Mouse (Mus musculus) midbrain, postnatal 0 days (tissue): ENCODE measurements at regions not wholly inside any gene's neighbourhood (a gene's known extent, or its start where the extent isn't known, plus 50 kb on each side); places are given as distances from the start of the nearest gene placed in this dataset.

Experiments used
- ATAC-seq: fragments of 200-750 bp; cut with Nextera tagmentation; 2 replicates; pipeline ENCODE4 v1.8.0; 2017; ENCODE audit warnings: moderate number of reproducible peaks, mild to moderate bottlenecking, moderate TSS enrichment, moderate library complexity; ENCODE audit not compliant: low FRiP score
- DNase-seq: peaks from one replicate; pipeline ENCODE4 v3.0.0-alpha.2; 2015; ENCODE audit warnings: low spot score
- H3K27ac ChIP-seq: fragments of 300-500 bp; sonication (generic); 2 replicates; pipeline ENCODE4 v1.5.1; 2014; ENCODE audit warnings: low read depth, mild to moderate bottlenecking, low read length, mixed read lengths
- H3K27me3 ChIP-seq: fragments of 300-500 bp; sonication (generic); 2 replicates; pipeline ENCODE4 v1.6.1; 2014; ENCODE audit warnings: low read length, control low read depth, mixed read lengths; ENCODE audit not compliant: insufficient read depth
- H3K36me3 ChIP-seq: fragments of 300-500 bp; sonication (generic); 2 replicates; pipeline ENCODE4 v1.6.1; 2014; ENCODE audit warnings: low read length, control low read depth, mixed read lengths; ENCODE audit not compliant: insufficient read depth
- H3K4me1 ChIP-seq: fragments of 300-500 bp; sonication (generic); 2 replicates; pipeline ENCODE4 v1.6.1; 2014; ENCODE audit warnings: mild to moderate bottlenecking, control low read depth, antibody characterized with exemption, low read length, mixed read lengths; ENCODE audit not compliant: insufficient read depth
- H3K4me2 ChIP-seq: fragments of 300-500 bp; sonication (generic); 2 replicates; pipeline ENCODE4 v1.6.1; 2014; ENCODE audit warnings: low read depth, mild to moderate bottlenecking, low read length, mixed read lengths; ENCODE audit not compliant: poor library complexity, severe bottlenecking
- H3K4me3 ChIP-seq: fragments of 300-500 bp; sonication (generic); 2 replicates; pipeline ENCODE4 v1.5.1; 2014; ENCODE audit warnings: low read depth, mild to moderate bottlenecking, low read length, moderate library complexity
- H3K9ac ChIP-seq: fragments of 300-500 bp; sonication (generic); replicated peaks from 2 replicates; pipeline ENCODE4 v1.6.1; 2014; ENCODE audit warnings: mild to moderate bottlenecking, low read length, moderate library complexity, mixed read lengths; ENCODE audit not compliant: poor library complexity, severe bottlenecking
- H3K9me3 ChIP-seq: fragments of 300-500 bp; sonication (generic); 2 replicates; pipeline ENCODE4 v1.6.1; 2016; ENCODE audit warnings: low read length, control low read depth
- CTCF ChIP-seq: IDR thresholded peaks from 2 replicates; pipeline ENCODE4 v1.5.1; 2016; ENCODE audit warnings: antibody characterized with exemption, mild to moderate bottlenecking
- WGBS: fragments of 180-500 bp; shearing (Covaris S2); extraction: QIAGEN DNeasy Blood & Tissue Kit; methylation state at CpG from one replicate; pipeline ENCODE4 v1.1.7; 2014; 5-methylcytosine and 5-hydroxymethylcytosine counted together

DNA sequence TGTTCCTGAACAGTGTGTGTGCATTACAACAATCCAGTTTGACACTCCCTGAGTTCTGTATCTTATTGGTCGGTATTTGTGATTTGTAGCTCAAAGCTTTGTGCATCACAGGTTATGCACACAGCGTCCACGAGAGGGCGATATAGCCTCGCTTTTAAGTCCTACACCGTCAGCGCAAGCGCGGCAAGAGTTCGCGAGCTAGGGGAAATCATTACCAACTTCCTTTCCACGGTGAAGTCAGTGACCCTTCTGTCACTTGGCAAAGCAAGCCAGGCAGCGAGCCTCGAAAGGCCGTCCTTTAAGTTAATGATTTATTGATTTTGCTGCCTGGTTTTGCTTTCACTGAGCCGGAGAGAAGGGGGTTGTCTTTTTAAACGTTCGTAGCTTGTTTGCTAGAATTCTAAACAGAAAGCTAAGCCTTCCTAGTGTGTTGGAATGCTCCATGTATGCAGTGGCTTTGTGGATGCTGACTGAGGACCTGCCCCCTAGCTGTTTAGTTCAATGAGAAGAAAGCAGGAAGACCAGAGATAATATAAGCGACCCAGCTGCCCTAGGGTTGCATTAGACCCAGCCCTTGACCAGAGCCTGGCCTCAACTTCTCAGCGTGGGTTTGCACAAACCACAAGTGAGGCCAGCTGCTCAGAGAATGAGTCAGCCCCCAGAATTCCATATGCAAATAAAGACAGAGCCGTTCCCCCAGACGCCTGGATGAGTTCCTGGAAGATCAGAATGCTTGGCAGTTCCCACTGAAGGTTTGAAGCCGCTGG lies 79.0 kb upstream of the Ipo5 start:
- H3K4me2 ChIP-seq, result peak overlapping the region; percentile 57
- WGBS, result 9% methylated on average over 23 of the region's 23 CpGs
- H3K27me3 ChIP-seq, result no peaks in the 10 kb centered on the region
- H3K36me3 ChIP-seq, result no peaks in the 10 kb centered on the region
- peak overlapping the region; percentile 27 for H3K4me3 ChIP-seq
- no peaks in the 10 kb centered on the region for H3K4me1 ChIP-seq
- H3K9me3 ChIP-seq, result no peaks in the 10 kb centered on the region
- H3K27ac ChIP-seq, result no peak overlapping the region
- DNase-seq, result peak; percentile 94
- peak; percentile 64 for ATAC-seq
- no peak overlapping the region for H3K9ac ChIP-seq
- peak; percentile 98 for TF ChIP-seq CTCF

DNA sequence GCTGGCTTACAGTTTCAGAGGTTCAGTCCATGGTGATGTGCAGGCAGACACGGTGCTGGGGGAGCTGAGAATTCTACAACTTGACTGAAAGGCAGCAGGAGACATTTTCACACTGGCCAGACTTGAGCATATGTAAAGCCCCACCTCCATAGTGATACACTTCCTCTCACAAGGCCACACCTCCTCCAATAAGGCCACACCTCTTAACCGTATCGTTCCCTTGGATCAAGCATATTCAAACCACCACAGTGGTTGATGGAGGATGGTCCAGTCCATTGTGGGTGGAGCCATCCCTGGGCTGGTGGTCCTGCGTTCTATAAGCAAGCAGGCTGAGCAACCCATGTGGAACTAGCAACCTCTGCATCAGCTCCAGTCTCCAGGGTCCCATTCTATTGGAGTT lies 76.2 kb upstream of the Ipo5 start:
- Histone ChIP-seq H3K4me2 (no peak overlapping the region), H3K9ac (no peak overlapping the region), H3K4me3 (no peak overlapping the region), H3K4me1 (no peaks in the 10 kb centered on the region), H3K9me3 (no peaks in the 10 kb centered on the region), H3K27ac (no peak overlapping the region), H3K36me3 (no peaks in the 10 kb centered on the region), H3K27me3 (no peaks in the 10 kb centered on the region)
- TF ChIP-seq CTCF, result no peak
- WGBS, result 83% methylated on average over 4 of the region's 4 CpGs
- DNase-seq (no peak), ATAC-seq (no peak)

DNA sequence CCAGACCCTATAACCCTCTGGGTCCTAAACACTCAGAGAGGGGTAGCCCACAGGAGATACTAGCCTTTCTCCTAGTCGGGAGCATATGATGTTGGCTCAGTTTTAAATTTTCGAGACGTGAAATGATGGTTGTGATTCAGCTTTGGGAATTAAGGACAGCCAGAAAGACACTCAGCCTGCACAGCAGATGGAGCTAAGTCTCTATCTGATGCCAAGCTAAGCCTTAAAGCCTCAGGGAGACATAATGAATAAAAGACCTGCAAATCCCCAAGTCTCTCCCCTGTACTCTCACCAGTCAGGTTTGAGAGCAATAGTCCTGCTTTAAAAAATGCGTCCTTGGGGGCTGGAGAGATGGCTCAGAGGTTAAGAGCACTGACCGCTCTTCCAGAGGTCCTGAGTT lies 75.3 kb upstream of the Ipo5 start:
- H3K4me3 ChIP-seq, result no peak overlapping the region
- no peak overlapping the region for H3K9ac ChIP-seq
- no peaks in the 10 kb centered on the region for H3K9me3 ChIP-seq
- no peak for ATAC-seq
- H3K27me3 ChIP-seq, result no peaks in the 10 kb centered on the region
- H3K4me1 ChIP-seq, result no peaks in the 10 kb centered on the region
- H3K27ac ChIP-seq, result no peak overlapping the region
- H3K4me2 ChIP-seq, result no peak overlapping the region
- peak; percentile 69 for TF ChIP-seq CTCF
- 49% methylated on average over 5 of the region's 5 CpGs for WGBS
- H3K36me3 ChIP-seq, result no peaks in the 10 kb centered on the region
- peak; percentile 70 for DNase-seq

DNA sequence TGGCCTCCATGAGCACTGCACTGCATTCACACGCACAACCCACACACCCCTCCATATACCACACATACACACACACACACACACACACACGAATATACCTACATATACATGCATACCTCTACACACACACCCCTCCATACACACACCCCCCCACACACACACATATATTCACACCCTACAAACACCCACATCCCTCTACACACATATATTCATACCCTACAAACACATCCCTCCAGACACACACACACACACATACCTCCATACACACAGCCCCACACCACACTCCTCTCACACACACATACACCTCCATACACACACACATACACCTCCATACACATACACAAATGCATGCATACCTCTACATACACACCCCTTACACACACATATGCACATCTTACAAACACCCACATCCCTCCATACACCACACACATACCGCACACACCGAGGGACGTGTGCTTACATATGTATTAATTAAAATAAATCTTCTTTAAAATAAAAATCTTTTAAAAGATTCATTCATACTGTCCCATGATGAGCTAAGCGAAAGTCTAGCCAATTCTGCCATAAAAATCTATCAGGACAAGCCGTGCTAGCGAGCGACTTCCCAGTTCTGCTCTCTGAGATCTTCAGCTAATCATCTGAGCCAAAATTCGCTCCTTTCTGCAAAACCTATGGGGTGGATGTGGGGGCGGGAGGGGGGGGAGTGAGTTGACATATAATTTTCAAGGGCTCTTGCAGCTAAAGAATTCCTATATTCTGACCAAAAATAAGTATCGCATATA lies 74.3 kb upstream of the Ipo5 start:
- Histone ChIP-seq H3K36me3 (no peaks in the 10 kb centered on the region), H3K9me3 (no peaks in the 10 kb centered on the region), H3K9ac (no peak overlapping the region), H3K27ac (no peak overlapping the region), H3K4me3 (no peak overlapping the region), H3K4me1 (no peaks in the 10 kb centered on the region), H3K4me2 (no peak overlapping the region), H3K27me3 (no peaks in the 10 kb centered on the region)
- WGBS, result 90% methylated on average over 12 of the region's 12 CpGs
- DNase-seq (no peak), ATAC-seq (no peak)
- no peak for TF ChIP-seq CTCF

DNA sequence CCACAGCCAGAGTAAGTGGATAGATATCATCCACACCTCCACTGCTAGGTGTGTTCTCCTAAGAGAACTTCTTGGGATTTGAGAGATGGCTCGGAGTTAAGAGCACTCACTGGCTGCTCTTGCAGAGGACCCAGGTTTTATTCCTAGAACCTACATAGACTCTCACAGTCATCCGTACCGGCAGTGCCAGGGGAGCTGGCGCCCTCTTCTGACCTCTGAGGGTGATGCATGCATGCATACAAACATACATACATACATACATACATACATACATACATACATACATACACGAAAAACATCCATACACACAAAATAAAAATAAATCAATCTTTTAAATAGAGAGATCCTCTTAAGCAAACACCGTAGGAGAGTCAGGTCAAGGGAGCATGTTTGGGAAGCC lies 70.1 kb upstream of the Ipo5 start:
- TF ChIP-seq CTCF, result peak; percentile 36
- Histone ChIP-seq H3K4me1 (no peaks in the 10 kb centered on the region), H3K4me2 (no peak overlapping the region), H3K36me3 (no peaks in the 10 kb centered on the region), H3K27ac (no peak overlapping the region), H3K9me3 (no peaks in the 10 kb centered on the region), H3K9ac (no peak overlapping the region), H3K4me3 (no peak overlapping the region), H3K27me3 (no peaks in the 10 kb centered on the region)
- ATAC-seq (no peak), DNase-seq (no peak)
- WGBS, result 86% methylated on average over 6 of the region's 6 CpGs

DNA sequence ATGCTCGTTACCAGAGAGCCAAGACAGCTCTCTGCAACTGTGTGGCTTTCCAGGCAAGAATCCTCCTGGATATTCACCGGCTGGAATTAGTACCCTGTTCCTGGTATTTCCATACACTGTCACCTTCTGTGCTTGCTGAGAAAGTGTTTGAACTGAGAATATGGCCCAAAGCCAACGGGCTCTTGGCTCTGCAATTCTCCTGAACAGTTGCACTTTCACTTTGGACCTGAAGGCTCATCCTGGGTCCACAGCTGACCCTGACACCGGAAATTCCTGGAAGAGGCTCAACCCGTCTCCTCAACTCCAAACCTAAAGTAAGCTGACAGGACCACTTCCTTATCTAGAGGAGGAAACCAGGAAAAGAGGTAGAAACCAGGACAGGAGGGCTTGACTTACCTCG lies 69.7 kb upstream of the Ipo5 start:
- TF ChIP-seq CTCF, result no peak
- H3K27me3 ChIP-seq, result no peaks in the 10 kb centered on the region
- H3K4me1 ChIP-seq, result no peaks in the 10 kb centered on the region
- H3K4me3 ChIP-seq, result no peak overlapping the region
- ATAC-seq (no peak), DNase-seq (no peak)
- H3K9me3 ChIP-seq, result no peaks in the 10 kb centered on the region
- no peak overlapping the region for H3K9ac ChIP-seq
- no peak overlapping the region for H3K4me2 ChIP-seq
- 89% methylated on average over 6 of the region's 6 CpGs for WGBS
- no peaks in the 10 kb centered on the region for H3K36me3 ChIP-seq
- no peak overlapping the region for H3K27ac ChIP-seq
